Mouse (Mus musculus): ENCODE measurements at regions not wholly inside any gene's neighbourhood (a gene's known extent, or its start where the extent isn't known, plus 50 kb on each side); places are given as distances from the start of the nearest gene placed in this dataset.

DNA sequence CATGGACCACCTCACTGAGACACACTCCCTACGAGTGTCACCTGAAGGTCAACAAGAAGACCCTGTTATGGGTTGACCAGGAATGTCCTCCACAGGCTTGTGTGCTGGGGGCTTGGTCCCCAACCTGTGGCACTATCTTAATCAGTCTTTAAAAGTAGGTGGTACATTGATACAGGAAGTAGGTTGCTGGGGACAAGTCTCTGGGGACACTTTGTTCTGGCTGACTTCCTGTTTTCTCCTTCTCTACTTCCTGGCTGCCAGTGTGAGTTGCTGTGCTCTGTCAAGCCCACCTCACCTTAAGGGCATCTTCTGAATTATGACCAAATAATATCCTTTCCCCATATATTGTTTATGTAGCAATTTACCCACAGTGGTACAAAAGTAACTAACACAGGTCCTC is 96.1 kb downstream of the Cct6b start:
- H3K4me3 ChIP-seq, result no peak overlapping the region
- intact Hi-C loops (cut with DNase I), result no loop called here
- H3K27ac ChIP-seq, result no peak overlapping the region
- DNase-seq (ENCODE audit: extremely low spot score in 1 of 2, low spot score in 2 of 2), result no peak
- no peak for TF ChIP-seq CTCF (IDR thresholded peaks at IDR 0.05)

DNA sequence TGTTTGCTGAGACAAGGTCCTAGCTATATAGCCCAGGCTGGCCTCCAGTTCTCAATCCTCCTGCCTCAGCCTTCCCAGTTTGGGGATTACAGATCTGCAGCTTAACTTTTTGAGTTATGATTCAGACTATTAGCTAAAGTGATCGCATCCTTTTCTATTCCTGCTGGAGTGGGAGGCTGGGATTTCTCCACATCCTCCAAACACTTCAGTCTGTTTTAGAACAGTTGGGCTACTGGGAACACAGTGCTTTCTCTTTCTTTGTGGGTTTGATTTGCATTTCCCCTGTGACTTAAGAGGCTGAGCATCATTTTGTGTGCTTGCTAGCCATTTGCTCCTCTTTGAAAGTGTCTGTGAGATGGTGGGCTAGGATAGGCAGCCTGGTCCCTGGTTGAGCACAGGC is 100.0 kb downstream of the Cct6b start:
- TF ChIP-seq CTCF (IDR thresholded peaks at IDR 0.05), result no peak
- no peak for DNase-seq (ENCODE audit: extremely low spot score in 1 of 2, low spot score in 2 of 2)
- intact Hi-C loops (cut with DNase I), result no loop called here
- H3K27ac ChIP-seq, result no peak overlapping the region
- H3K4me3 ChIP-seq, result no peak overlapping the region

DNA sequence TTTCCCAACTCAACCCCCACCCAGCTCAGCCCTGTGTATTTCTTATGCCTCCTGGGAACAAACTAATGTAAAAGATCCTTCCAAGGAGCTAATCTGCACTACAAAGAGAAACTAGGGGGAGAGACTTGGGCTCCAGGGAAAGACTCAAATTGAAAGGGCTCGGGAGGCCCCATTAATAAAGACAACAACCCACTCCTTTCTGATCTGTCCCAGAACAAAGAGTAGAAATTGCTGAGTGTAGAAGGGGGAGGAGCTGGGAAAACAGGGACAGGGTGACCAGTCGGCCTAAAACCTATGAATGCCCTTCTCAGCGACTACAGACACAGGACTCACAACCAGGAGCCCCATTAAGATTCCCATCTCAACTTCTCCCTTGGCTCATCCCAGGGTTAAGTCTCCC is 102.0 kb downstream of the Cct6b start:
- H3K27ac ChIP-seq, result no peak overlapping the region
- no peak for DNase-seq (ENCODE audit: extremely low spot score in 1 of 2, low spot score in 2 of 2)
- TF ChIP-seq CTCF (IDR thresholded peaks at IDR 0.05), result no peak
- intact Hi-C loops (cut with DNase I), result no loop called here
- no peak overlapping the region for H3K4me3 ChIP-seq

DNA sequence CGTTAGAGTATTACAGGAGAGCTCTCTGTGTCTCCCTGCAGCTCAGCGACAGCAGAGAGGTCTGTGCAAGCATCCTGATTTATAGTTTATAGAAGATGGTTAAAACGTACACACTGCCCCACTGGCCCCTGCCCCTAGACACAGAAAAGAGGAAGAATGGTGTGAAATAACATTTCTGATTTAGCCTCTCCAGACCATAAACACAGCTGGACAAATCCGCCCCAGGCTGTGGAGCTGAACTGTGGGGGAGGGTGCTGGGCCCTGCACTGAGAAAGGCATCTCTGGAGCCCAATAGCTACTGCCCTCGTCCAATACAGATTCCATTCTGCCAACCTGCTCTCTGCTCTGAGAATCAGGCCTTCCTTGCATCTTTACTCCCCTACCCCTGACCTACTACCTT is 112.4 kb downstream of the Cct6b start:
- Histone ChIP-seq H3K4me3 (no peak overlapping the region), H3K27ac (no peak overlapping the region)
- TF ChIP-seq CTCF (IDR thresholded peaks at IDR 0.05), result no peak
- intact Hi-C loops (cut with DNase I), result no loop called here
- DNase-seq (ENCODE audit: extremely low spot score in 1 of 2, low spot score in 2 of 2), result no peak

DNA sequence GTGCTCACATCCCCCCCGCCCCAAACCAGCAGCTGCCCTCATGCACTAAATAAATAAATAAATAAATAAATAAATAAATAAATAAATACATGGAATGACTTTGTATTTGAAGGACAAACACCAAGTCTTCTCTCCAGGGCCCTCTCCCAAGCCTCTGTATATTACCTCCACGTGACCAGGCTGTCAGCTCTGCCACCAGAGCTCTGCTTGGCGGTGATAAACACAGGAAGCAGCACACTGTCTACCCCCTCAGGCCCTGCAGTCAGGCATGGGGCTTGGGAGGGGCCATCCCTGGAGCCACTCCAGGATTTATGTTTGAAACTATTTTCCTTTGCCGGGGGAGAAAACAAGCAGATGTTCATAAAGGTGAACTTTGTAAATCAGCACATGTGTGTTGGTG is 125.6 kb downstream of the Cct6b start:
- Histone ChIP-seq H3K4me3 (no peak overlapping the region), H3K27ac (no peak overlapping the region)
- intact Hi-C loops (cut with DNase I), result no loop called here
- TF ChIP-seq CTCF (IDR thresholded peaks at IDR 0.05), result no peak
- no peak for DNase-seq (ENCODE audit: extremely low spot score in 1 of 2, low spot score in 2 of 2)

DNA sequence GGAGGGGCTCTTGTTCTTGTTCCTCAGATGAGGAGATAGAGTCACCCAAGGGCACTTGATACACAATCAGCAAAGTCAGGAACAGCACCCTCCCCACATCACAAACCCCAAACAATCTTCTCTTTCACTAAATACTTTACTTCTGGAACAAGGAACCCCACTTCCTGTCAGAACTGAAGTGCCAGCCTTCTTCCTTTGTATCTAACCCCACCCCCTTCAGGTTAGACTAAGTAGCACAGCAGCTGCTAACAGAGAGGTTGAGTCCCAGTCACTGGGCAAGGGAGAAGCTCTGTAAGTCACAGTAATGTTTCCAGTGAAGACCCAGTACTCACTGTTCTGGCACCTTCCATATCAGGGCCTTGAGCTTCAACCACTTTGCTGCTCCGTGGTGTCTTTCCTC is 131.9 kb downstream of the Cct6b start:
- no peak for DNase-seq (ENCODE audit: extremely low spot score in 1 of 2, low spot score in 2 of 2)

DNA sequence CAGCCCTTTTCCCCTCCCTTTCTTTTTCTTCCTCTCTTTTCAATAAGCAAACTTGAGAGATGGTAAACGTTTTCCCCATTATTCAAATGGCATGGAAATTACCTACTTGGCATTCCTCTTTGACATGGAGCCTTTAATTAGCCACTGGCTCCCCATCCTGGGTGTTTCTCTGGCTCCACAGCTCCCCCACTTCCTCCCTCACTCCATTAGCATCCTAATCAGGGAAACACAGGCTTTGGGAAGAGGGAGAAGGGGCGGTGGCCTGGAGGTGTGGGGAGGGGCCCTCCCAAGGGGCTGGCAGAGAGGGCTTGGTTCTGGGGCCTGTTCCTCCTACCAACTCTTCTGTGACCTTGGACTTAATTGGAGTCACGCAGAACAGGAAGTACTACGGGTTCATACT is 132.7 kb downstream of the Cct6b start:
- intact Hi-C loops (cut with DNase I), result no loop called here
- H3K27ac ChIP-seq, result no peak overlapping the region
- no peak overlapping the region for H3K4me3 ChIP-seq
- no peak for DNase-seq (ENCODE audit: extremely low spot score in 1 of 2, low spot score in 2 of 2)
- TF ChIP-seq CTCF (IDR thresholded peaks at IDR 0.05), result no peak

More for the DNA sequence above, 131.9 kb downstream of the Cct6b start:
- TF ChIP-seq CTCF (IDR thresholded peaks at IDR 0.05), result no peak
- Histone ChIP-seq H3K4me3 (no peak overlapping the region), H3K27ac (no peak overlapping the region)
- intact Hi-C loops (cut with DNase I), result no loop called here

DNA sequence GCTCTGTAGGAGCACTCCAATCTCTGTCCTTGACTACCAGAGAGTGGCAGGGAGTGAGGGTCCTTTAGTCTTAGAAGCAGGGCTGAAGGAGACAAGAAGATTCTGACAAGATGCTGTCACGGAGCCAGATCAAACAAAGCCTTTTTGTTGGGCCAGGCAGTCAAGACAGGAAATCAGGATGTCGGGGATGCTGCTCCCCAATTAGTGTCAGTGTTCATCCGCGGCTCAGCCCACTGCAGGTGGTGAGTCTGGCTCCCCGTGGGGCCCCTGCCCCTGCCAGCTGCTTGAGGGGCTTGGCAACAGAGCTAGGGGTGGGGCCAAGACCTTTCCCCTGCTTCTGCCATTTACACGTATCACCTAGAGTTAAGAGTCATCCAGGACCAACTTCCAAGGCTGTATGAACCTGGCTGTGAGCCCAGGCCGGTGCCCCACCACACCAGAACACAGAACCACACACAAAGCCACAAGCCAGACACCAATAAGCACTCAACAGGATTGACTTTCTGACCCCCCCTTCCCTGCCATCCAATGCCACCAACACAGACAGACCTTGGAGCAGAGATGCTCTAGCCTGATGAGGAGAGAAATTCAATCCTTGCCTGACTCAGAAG is 137.5 kb downstream of the Cct6b start:
- intact Hi-C loops (cut with DNase I), result no loop called here
- Histone ChIP-seq H3K4me3 (no peak overlapping the region), H3K27ac (no peak overlapping the region)
- DNase-seq (ENCODE audit: extremely low spot score in 1 of 2, low spot score in 2 of 2), result no peak
- no peak for TF ChIP-seq CTCF (IDR thresholded peaks at IDR 0.05)

DNA sequence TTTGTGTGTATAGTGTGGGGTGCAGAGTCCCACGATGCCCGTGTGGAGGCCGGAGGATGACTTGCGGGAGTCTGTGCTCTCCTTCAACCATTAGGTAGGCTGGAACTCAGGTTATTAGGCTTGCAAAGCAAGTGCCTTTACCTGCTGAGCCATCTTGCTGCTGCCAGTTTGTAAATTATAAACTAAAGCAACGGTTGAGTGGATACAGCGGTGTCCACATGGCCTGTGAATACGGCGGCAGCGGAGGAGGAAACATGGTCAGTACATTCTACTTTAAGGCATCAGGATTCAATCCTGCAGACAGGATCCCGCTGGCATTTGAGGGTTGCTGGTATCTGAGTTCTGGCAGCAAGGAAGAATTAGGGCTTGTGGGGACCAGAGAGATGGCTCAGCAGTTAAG is 143.1 kb downstream of the Cct6b start:
- no peak for TF ChIP-seq CTCF (IDR thresholded peaks at IDR 0.05)
- intact Hi-C loops (cut with DNase I), result no loop called here
- Histone ChIP-seq H3K4me3 (no peak overlapping the region), H3K27ac (no peak overlapping the region)
- DNase-seq (ENCODE audit: extremely low spot score in 1 of 2, low spot score in 2 of 2), result no peak

DNA sequence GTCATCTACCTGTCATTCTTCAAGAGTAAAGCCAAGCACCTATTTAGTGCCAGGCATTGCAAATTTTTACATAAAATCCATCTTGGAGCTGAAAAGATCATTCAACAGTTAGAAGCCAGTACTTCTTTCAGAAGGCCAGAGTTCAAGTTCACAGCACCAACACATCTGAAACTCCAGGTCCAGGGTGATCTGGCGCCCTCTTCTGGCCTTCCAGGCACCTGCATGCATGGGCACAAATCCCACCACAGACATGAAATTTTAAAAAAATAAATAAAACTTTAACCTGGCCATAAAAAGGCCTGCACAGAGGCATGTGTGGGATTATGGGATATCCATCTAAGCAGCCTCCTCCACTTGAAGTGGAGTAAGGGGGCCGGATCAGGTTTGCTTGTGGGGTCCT is 144.7 kb downstream of the Cct6b start:
- DNase-seq (ENCODE audit: extremely low spot score in 1 of 2, low spot score in 2 of 2), result no peak
- TF ChIP-seq CTCF (IDR thresholded peaks at IDR 0.05), result peak; percentile 31
- intact Hi-C loops (cut with DNase I), result loop anchor here (5.0 kb wide), 1 partner anchor 143 kb away; the partner anchor contains the start of genes Cct6b and Zfp830
- Histone ChIP-seq H3K27ac (no peak overlapping the region), H3K4me3 (no peak overlapping the region)

DNA sequence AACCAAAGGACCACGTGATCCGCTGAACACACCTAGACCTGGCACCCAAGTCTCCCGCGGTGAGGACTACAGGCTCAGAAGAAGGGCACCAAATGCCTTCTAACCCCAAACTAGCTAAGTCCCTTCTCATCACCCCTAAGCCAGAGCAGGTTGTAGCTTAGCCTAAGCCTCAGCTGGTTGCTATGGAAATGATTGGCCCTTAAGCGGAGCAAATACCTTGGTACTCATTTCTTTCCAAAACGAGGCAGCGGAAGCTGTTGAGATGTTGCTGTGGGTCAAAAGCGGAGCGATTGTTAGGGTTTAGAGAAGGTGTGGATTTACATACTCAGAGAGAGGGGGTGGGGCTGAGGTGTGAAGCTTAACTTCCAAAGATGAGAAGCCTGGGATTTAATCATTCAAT is 145.7 kb downstream of the Cct6b start:
- H3K27ac ChIP-seq, result no peak overlapping the region
- intact Hi-C loops (cut with DNase I), result loop anchor here (5.0 kb wide), 1 partner anchor 144 kb away; the partner anchor contains the start of genes Cct6b and Zfp830
- TF ChIP-seq CTCF (IDR thresholded peaks at IDR 0.05), result no peak
- no peak for DNase-seq (ENCODE audit: extremely low spot score in 1 of 2, low spot score in 2 of 2)
- H3K4me3 ChIP-seq, result no peak overlapping the region

DNA sequence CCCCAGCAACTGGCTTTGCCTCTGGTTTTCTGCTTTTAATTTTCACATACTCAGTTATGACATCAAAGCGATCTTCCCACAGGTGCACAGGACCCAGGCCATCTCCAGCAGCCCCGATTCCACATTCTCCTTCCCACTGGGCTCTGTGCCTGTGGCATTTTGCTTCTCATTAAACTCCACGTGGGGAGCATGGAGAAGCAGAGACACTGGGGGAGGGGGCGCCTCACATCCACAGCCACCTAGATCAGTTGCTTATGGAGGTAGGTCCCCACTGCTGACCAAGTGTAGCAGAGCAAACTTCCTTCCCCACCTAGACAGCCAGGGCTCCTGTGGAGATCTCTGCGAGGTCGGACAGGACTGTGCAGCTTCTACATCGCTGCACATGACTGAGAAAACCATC is 147.3 kb downstream of the Cct6b start:
- intact Hi-C loops (cut with DNase I), result loop anchor here (5.0 kb wide), 1 partner anchor 145 kb away; the partner anchor contains the start of genes Cct6b and Zfp830
- TF ChIP-seq CTCF (IDR thresholded peaks at IDR 0.05), result no peak
- no peak for DNase-seq (ENCODE audit: extremely low spot score in 1 of 2, low spot score in 2 of 2)
- H3K27ac ChIP-seq, result no peak overlapping the region
- no peak overlapping the region for H3K4me3 ChIP-seq

DNA sequence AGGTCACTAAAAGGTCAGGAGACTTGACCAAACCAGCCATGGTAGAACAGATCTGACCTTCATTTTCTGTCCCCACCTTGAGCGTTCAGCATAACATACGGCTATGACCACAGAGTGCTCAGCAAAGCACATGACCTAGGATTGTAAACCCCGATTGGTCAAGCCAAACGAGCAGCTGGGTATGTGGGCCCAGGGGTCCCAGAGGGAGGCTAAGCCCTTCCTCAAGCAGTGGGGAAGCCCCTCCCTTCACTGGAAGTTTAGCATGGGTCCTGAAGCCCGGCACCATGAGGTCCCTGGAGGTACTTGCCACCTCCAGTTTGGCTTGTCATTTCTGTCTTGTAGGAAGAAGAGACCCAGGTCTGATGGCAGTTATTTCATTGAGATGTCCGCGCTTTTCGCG is 149.8 kb downstream of the Cct6b start:
- Histone ChIP-seq H3K27ac (no peak overlapping the region), H3K4me3 (no peak overlapping the region)
- DNase-seq (ENCODE audit: extremely low spot score in 1 of 2, low spot score in 2 of 2), result no peak
- TF ChIP-seq CTCF (IDR thresholded peaks at IDR 0.05), result no peak
- intact Hi-C loops (cut with DNase I), result loop anchor here (5.0 kb wide), 2 partner anchors 278 to 377 kb away; partner anchors contain the start of genes Fndc8 and Rad51d
